Mouse (Mus musculus): ENCODE results near the gene Mia.

Gene Mia

DNA sequence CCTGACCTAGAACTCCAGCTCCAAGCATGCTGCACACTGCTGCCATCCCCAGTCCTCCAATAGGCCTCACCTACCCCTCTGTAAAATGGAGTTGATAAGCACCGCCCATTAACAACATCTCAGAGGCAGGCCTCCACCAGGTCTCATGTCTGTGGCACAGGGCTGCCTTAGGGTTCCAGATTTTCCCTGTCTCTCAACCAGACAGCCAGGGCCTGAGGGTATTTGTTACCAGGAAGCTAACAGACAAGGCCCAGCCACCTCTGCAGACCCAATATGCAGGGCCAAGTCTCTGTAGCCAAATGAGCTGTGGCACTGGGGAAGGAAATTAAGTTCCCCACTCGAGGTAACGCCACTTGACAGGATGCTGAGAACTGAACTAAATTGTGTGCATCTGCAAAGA lies 20.0 kb downstream of the Mia start:
- no peak for DNase-seq (ENCODE audit: low spot score)

DNA sequence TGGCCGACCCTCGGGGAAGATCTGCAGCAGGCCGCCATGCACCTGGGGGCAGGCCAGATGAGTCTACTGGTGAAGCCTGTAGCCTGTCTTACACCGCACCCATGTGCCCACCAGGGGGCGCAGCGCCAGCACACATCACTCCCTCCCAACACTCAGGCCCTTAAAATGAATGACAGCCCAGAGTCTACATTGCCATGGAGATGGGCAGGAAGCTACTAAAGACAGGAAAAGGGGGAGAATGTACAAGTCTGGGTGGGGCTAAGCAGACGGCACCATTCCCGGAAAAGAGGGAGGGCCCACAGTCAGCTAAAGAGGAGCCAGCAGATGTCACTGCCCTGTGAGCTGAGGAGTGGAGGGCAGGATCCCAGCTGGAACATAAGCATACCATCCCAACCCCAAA lies 21.1 kb downstream of the Mia start:
- peak; percentile 77 for DNase-seq (ENCODE audit: low spot score)

DNA sequence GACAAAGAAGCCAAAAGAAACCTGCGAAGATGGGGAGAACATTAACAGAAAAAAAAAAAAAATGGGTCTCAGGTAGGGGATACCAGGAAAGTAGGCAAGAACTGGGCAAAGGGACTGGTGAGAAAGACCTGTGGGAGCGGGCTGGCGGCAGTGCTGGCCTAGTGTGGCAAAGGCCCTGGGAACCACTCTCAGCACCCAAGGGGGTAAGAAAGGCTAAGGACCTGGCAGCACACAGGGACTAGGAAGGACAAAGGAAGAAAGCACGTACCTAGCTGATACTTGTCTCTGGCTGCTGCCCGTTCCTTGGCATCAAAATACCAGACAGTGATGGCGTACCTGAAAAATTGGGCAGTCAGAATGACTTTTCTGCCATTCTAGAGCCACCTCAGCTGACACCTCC lies 21.7 kb downstream of the Mia start:
- no peak for DNase-seq (ENCODE audit: low spot score)

DNA sequence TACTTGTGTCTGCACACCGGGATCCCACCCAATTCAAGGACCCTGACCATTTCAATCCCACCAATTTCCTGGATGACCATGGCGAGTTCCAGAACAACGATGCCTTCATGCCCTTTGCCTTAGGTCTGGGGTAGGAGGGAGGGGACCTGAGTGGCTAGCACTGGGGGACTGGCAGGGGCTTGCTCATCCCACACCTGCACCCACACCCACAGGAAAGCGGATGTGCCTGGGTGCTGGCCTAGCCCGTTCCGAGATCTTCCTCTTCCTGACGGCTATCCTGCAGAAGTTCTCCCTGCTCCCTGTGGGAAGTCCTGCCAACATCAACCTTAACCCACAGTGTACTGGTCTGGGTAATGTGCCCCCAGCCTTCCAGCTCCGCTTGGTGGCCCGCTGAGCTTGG lies 22.8 kb downstream of the Mia start:
- DNase-seq (ENCODE audit: low spot score): no peak

DNA sequence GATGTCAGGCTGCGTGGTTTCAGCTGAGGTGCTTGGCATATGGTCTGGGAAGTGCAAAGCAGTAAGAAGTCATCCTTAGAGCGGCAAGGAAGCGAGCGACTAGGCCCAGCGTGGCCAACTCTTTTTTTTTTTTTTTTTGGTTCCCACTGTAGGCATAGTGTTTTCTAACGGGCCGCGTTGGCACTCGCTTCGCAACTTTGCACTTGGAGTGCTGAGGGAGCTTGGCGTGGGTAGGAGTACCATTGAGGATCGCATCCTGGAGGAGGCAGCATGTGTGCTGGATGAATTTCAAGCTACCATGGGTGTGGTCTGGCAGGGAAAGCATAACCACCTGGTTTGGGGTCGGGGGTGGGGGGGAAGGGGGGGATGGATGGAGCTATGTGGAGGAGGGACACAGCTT lies 25.0 kb downstream of the Mia start:
- DNase-seq (ENCODE audit: low spot score): no peak

DNA sequence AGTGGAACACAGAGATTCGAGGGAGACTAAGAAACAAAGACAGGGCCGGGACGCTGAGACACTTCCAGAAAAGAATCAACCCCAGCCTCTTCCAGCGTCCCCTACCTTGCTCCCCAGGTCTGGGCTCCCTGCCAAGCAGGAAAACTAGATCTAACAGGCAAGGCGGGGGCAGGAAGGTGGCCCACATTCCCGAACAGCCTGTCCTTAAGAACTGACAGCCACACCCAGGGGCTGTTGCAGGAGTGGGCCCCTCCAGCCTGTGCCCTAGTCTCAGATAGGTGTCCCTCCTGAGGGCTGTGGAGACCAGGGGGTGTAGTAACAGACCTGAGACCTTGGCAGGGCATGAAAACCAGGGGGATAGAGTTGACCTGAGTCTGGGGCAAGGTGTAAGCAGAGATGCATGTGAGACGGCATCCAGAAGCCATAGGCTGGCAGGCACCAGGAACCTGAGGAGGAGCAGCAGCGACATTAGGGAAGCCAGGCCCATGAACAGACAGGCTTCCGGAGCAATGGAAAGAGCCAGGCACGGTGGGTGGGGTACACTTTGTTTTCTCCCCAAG lies 27.7 kb downstream of the Mia start, which contains the start of gene Cyp2t4:
Cyp2t4 (plus strand) TSS at position 510 of the 560 bp plus-strand sequence.
- DNase-seq (ENCODE audit: low spot score): no peak

DNA sequence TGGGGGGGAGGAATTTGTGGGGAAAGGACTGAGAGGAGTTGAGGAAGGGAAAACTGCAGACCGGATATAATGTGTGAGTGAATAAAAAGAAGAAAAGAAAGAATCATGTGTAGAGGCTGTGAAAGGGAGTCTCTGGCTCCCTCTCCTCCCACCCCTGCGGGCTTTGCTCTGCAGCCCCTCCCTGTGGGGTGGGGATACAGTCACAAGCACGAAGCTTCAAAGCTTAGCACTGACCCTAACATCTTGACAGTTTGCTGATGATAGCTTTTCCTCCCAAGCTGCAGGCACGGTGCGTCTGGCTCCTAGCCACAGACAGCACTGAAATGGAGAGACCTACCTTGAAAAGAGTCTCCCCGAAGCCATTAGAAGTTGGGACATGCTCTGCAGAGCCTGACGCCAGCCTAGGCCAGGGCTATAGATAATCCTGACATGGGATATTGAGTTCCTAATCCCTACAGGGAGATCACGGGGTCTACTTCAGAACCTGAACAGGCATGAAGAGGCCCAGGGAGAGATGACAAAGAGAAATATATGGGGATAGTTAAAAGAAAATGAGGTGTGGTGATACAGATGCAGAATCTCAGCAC lies 44.5 kb downstream of the Mia start:
- no peak for DNase-seq (ENCODE audit: low spot score)

DNA sequence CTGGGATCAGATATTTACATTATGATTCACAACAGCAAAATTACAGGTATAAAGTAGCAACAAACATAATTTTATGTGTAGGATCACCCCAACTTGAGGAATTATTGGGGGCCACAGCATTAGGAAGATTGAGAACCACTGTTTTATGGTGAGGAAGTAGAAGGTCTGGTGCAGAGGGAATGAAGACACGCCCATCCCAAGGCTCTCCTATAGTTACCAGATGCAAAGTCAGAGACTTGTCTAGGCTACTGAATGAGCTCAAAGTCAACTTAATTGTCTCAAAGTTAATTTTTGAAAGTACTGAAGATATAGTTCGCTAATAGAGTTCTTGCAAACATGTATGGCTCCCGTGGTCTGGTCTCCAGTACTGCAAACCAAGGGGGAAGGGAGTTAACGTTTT lies 47.2 kb downstream of the Mia start:
- DNase-seq (ENCODE audit: low spot score): no peak

DNA sequence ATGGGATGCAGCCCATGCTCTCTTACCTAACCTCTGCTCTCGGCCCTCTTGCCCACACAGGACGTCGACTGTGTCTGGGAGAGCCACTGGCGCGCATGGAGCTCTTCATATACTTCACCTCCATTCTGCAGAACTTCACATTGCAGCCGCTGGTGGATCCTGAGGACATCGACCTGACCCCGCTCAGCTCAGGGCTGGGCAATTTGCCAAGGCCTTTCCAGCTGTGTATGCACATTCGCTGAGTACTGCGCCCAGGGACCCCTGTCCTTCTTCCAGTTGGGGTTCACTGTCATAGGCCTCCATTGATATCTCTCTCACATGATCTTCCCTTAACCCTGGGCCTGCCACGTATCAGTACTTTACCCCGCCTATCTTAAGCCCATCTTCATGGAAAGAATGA lies 47.8 kb downstream of the Mia start:
- no peak for DNase-seq (ENCODE audit: low spot score)

DNA sequence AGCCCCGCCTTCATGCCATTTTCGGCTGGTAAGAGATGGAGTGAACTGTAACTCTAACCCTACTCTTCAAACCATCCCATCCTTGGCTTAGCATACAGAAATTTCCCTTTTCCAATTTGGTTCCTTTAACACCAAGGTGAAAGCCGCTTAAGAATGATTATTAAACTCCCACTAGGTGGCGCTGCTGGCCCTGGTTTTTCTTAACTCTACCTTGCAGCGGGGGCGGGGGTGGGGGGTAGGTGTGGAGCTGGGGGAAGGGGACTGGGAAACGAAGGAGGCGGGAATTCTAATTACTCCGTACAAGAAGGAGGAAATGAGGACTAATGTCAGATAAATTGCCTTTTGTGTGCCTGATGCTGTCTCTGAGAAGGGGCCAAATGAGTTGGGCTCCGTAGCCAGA lies 48.4 kb downstream of the Mia start:
- DNase-seq (ENCODE audit: low spot score): peak; percentile 50

DNA sequence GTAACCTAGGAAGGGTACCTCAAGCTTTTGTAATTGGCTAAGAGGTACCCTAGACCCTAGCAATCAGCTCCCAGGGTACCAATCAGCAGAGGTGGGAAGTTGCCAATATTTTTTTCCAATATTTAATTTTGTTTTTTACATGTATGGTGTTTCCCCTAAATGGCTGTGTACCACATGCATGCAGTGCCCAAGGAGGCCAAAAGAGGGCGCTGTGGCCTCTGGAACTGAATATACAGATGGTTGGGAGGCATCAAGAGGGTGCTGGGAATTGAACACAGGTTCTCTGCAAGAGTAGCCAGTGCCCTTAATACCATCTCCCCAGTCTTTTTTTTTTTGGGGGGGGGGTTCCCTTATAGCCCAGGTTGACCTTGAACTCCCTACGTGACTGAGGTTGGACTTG lies 49.6 kb downstream of the Mia start:
- no peak for DNase-seq (ENCODE audit: low spot score)

DNA sequence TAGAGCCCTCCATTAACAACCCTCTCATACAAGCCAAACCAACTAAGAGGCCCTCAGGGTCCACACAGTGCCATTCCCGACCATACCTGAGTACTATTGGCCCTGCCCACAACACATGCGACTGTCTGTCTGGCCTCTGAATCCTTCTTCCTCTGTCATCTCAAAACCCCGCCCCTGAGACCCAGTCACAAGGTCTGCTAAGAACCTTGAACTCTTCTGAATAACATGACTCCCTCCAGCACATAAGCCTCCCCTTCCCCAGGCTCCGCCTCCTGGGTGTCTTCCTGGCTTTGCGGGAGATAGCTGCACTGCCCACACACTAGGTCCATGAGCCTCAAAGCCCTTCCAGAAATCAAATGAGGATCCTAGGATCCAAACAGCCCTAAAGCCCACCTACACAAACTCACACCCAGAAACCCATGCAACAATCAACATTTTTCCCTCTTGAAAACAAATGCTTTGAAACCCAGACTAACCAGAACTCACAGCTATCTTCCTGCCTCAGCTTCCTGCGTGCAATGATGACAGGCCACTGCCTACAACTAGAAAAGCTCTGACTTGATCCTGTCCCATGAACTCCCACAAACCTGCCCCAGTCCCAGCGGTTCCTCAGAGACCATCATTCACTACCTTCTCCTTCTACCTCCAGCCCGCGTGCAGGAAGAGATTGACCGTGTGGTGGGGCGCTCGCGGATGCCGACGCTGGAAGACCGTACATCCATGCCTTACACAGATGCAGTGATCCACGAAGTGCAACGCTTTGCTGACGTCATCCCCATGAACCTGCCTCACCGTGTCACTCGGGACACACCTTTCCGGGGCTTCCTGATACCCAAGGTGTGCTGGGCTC lies 50.2 kb downstream of the Mia start:
- DNase-seq (ENCODE audit: low spot score): no peak

DNA sequence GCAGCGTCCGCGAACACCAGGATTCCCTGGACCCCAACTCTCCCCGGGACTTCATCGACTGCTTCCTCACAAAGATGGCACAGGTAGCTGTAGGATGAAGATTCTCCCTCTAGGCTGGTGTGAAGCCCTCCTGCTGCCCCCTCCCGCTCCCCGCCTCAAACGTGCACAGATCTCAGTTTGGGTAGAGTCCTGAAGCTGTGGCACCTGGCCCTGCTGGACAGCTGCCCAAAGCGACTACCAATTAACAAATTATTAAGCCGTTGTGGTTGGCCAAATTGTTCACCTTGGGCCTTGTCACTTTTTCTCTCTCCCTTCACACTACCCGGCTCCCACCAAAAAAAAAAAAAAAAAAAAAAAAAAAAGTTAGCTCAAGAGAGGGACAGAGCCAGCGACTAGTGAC lies 51.1 kb downstream of the Mia start:
- DNase-seq (ENCODE audit: low spot score): no peak

All from ovary, postnatal 14 days (tissue).